Mouse (Mus musculus): ENCODE results near the gene Cmklr1.

The Cmklr1 gene

DNA sequence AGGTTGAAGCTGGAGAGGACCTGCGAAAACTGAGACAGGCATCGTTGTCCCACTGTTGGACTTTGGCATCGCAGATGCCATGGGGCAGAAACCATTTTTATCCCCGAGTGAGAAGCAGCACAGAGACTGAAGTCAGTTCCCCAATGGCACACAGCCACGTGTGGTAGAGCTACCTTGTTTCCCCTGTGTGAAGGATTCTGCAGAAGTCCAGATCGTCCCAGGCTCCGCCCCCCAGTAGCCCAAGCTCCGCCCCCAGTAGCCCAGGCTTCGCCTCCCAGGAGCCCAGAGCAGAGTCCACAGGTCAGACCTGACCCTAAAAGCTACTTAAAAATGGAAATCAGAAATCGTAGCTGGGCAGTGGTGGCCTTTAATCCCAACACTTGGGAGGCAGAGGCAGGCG, 4.0 kb upstream of the Cmklr1 start:
- DNase-seq (ENCODE audit: low read depth): no peak

DNA sequence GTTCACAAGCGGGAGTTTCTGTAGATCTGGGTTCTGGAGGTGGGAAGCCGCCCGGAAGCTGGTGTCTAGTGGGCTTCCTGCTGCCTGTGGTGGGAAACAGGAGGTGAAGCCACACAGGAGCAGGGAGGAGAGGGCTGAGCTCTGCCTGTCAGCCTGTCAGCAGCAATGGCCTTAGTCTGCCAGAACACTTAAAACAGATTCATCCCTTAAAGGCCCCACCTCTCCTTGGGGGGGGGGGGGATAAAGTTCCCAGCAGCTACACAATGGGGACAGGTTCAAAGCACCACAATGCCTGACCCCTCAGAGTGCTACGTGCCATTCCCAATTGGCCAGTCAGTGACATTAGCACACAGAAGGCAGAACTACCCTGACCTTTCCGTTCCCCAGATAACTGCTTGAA, 2.0 kb upstream of the Cmklr1 start:
- DNase-seq (ENCODE audit: low read depth): no peak

DNA sequence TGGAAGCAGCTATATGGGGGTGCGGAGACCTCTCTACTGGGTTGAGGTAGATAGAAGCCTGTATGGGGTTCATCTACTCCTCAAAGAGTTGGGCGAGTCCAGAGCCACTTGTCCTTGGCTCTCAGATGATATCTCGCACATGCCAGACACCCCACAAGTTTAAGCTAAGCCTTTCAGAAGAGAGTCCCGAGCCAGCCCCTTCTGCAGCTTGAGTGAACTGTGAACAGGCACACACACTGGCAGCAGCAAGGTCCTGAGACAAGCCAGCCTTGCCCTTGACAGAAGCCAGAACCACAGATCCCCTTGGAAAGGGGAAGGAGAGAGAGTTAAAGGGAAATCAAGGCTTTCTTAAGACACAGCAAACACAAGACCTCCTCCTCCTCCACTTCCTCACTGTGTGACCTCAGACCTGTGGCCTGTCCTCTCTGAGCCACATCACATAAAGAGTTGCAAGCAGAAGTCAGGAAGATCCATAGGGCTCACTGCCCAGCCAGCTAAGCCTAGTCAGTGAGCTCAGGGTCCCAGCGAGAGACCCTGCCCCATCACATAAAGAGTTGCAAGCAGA, 1.5 kb downstream of the Cmklr1 start:
- DNase-seq (ENCODE audit: low read depth): no peak

- DNase-seq (ENCODE audit: low read depth): no peak
These were observed 3.1 kb downstream of the Cmklr1 start for GRCm38 (mm10) chr5:113647141-113647540.

DNA sequence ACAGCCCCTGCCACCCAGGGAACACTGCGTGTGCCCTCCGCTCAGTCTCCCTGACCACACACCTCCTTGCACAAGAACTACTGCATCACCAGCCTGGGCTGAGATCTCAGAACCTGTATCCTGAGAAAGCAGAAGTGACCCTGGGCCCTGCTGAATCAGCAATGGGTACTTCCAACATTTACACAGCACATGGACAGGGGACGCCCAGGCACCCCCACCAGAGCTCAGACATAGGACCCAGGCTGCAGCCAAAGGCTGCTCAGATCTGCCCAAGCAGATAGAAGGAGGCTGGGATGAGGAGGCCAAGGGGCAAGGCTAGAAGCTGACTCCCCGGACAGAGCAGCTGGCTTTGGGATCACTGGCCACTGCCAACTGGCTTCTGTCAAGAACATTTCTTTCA, 5.7 kb downstream of the Cmklr1 start:
- no peak for DNase-seq (ENCODE audit: low read depth)

DNA sequence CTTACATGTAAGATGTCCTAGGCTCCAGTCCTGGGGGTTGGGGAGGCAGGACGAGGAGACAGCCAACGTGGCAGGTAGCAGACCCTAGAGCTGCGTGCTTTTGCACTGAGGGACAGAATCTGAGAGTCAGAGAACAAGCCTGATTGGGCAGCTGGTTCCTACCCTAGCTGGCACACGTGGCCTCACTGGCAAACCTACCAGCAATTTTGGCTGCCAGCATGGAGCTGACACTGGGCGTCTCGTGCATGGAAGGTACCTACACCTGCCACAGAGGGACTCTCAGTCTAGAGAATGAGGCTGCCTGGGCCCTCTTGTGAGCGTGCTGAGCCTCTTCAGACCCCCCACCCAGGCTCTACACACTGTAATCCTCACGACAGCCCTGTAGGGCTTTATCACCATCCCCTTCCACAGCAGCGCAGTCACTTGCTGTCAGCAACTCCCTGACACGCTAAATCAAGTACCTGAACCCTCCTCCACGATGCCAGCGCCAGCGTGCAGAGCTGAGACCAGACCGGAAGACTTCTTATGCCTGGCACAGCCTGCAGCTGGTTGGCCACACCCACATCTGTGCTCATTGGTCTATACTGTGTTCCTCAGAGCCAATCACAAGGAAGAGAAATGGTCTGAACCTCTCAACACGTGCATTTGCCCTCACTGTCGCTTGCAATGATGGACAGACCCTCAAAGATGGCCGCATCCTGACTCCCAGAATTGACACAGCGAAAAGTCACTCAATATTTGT, 6.9 kb downstream of the Cmklr1 start:
- DNase-seq (ENCODE audit: low read depth): peak; percentile 67

DNA sequence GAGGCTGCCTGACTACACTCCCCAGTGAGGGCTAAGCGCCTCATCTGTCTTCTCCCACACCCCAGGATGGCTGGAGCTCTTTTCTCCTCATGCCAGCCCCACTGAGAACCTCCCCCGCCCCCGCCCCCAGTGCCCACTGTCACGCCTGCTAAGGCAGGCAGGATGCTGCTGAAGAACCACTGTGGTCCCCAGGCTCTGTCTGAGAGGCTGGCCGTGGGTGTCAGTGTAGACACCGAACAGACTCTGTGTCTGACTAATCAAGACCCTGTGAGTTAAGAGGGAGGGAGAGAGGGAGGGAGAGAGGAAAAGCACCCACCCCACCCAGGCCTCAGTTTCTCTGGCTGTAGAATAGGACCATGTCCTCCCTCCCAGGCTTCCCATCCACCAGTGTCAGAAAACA, 9.2 kb downstream of the Cmklr1 start:
- DNase-seq (ENCODE audit: low read depth): peak; percentile 31

GRCm38 (mm10) chr5:113639126-113639525, 11.1 kb downstream of the Cmklr1 start:
- DNase-seq (ENCODE audit: low read depth): peak; percentile 59

- DNase-seq (ENCODE audit: low read depth): no peak
These were observed 12.2 kb downstream of the Cmklr1 start for GRCm38 (mm10) chr5:113638055-113638454.

DNA sequence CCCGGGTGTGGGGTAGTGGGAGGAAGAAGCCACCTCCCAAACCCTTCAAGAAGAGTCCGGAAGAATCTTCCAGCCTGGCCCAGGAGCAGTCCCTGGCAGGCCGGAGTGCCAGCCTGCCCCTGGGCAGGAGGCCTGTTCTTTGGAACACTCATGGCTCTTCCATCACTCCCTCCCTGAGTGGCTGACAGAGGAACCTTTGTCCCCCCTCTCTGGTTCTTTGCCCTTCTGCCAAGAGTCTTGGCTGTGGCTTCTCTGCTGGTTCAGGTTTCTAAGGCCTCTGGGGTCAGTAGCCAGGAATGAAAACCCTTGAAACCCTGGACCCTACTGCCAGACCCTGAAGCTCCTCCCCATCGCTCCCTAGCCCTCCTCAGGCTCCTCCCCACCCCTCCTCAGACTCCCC, 12.6 kb downstream of the Cmklr1 start:
- no peak for DNase-seq (ENCODE audit: low read depth)

DNA sequence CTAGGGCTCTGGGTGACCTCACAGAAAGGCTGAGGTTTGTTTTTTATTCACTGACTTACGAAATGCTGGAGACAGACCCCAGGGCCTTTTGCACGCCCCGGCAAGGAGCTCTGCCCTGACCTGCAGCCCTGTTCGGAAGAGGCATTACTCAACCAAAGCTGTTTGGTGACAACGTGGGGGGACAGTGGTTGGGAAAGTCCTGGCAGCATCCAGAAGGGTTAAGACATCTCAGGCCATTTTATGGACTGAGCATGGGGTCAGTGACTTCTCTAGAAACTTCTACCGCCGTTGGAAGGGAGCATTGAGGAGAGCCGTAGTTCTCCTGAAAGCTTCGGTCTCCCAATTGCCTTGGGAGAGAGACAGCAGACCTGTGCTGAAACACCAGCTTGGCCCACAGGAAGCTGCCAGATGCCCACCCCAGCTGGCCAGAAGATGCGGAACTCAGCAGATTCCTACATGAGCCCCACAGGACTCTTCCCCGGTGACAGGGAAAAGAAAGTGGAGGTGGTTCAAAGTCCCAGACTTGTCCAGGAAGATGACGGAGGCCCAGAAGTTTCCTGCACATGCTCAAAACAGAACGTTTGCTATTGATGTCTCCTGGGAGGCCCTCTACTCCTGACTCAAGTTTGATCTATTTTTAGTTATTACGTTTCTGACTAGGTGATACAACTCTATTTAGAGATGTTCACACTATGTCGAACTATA, 14.2 kb downstream of the Cmklr1 start:
- no peak for DNase-seq (ENCODE audit: low read depth)

GRCm38 (mm10) chr5:113634887-113635610, 15.2 kb downstream of the Cmklr1 start:
- DNase-seq (ENCODE audit: low read depth): no peak

- no peak for DNase-seq (ENCODE audit: low read depth)
These were observed 16.1 kb downstream of the Cmklr1 start for GRCm38 (mm10) chr5:113634024-113634651.

DNA sequence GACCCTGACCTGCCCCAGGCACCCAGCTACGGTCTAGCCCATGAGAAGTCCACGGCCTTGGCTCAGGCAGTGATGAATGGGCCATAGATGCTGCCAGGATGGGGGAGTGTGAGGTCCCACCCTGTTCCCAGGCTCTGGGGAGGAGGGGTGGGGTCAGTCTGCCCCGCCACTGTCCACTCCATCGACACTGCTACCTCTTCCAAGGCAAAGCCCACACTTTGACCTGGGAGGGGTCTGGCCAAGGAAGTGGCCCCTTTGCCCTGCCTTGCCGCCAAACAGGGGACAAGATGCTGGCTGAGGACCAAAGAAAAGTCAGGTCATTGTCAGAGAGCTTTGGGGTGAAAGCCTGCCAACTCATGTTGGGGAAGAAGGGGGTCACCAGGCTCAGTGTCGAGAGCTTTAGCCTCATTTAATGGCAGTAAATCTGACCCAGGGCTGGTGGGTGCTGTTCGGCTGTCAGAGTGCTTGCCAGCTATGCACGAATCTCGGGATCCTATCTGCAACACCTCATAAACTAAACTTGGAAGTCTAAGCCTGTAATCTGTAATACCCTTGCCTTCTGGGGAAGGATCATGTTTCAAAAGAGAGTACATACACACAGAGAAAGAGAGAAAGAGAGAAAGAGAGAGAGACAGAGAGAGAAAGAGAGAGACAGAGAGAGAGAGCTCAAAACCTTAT, 17.1 kb downstream of the Cmklr1 start:
- DNase-seq (ENCODE audit: low read depth): no peak

- DNase-seq (ENCODE audit: low read depth): no peak
These were observed 20.1 kb downstream of the Cmklr1 start for GRCm38 (mm10) chr5:113630116-113630515.

DNA sequence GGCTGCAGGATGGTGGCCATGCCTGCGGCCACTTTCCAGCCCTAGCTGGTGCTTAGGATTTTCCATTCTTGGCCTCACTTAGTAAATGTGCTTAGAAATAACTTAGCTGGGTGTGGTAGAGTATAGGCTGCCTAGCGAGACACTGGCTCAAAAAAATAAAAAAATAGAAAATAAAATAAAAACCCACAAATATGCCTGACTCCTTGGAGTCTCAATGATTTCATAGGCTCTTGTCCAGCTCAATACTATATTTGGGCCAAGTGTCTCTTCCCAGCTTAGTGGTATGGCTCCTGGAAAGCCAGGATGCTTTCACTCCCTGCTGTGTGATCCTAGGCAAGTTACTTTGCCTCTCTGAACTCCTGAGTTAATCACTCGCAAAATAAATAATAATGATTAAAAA, 21.0 kb downstream of the Cmklr1 start:
- DNase-seq (ENCODE audit: low read depth): no peak

GRCm38 (mm10) chr5:113627820-113628437, 22.3 kb downstream of the Cmklr1 start:
- DNase-seq (ENCODE audit: low read depth): no peak

- DNase-seq (ENCODE audit: low read depth): no peak
These were observed 23.2 kb downstream of the Cmklr1 start for GRCm38 (mm10) chr5:113626991-113627390.

DNA sequence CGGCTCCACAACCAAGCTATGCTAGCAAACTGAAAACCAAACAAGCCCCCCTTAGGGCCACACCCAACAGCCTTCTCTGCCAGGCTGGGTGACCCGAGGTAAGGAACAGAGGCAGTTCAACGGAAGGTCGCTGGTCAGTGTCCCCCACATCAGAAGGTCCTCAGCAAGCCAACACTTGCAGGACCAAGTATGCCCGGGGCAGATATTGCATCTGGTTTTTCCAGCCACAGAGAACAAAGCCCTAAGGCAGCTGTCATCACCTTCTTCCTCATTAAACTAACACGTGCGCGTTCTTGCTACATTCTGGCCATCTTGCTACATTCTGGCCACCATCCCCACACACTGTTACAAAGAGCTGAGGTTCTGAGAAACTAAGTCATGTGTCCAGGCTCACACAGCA, 23.9 kb downstream of the Cmklr1 start:
- no peak for DNase-seq (ENCODE audit: low read depth)

DNA sequence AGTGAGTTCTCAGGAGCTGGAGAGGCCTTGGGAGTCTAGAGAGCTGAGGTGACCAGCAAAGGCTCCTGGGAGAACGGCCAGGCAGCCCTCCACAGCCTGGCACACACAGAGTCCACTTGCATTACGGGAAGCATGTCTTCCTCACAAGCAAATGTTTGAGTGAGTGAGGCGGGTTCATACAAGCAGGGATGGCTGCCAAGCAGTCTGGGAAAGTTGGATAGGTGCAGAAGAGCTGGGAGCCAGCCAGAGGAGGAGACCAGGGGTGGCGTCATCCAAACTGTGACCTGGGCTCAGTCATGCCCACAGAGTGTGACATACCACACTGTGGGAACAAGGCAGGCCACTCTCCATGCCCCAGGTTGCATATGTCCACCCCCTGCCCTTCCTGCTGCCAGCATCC, 25.2 kb downstream of the Cmklr1 start:
- no peak for DNase-seq (ENCODE audit: low read depth)

DNA sequence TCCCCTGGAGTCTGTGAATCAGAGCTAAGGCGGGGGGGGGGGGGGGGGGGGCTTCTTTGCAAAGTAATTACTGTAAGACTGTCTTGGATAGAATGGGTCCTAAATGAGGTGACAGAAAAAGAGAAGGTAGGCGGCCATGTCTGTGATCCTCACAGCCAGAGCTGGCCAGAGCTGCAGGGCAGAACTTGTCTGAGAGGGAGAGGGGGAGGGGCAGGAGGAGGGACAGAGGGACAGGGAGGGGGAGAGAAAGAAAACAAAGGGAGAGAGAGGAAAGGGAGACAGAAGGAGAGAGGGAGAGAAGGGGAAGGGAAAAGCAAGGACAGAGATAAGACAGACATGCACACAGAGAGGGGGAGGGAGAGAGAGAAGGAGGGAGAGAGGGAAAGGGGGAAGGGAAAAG, 27.2 kb downstream of the Cmklr1 start:
- no peak for DNase-seq (ENCODE audit: low read depth)

Data from induced T-regulatory cell, adult 2 months (primary cell).